In the genomic region with DNA sequence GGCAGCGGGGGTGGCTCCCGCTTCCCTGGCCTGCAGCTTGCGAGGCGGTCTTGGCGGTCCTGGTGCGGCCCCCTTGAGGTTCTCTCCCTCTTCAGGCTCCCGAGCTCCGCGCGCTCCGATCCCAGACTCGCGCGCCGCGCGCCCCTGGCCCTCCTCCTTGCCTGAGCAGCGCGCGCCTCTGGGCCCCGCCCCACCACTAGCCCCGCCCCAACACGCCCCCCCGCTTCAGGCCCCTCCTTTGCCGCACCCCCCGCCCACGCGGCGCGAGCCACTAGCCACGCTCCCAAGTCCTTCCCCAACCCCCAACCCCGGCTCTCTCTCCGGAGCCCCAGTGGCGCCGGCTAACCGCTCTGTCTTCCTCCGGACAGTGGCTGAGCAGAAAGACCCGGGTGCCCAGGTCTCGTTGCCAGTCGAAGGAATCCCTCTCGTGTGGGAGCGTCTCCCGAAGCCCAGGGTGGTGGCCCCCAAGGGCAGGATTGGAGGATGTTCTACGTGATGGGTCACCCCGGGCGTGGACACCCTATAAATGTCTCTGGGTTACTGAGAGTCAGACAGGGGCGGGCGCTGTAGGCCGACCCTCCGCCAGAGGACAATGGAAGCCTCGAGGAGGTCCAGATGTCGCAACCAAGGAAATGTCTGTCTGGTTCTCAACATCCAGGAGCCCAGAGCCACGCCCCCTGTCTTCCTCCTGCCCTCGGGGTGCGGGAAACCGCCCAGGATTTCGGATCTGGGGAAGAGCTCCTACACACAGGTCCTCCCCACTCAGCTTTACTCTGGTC, we compare ENCODE assay signal across 8 mouse cellular contexts. TPM values are rescaled to one million over a fixed set of nuclear protein-coding genes. Genes with fewer than 3 reads are reported as not detected.
DNase-seq lines count a peak whose midpoint lies in the region; ATAC-seq and TF ChIP-seq lines count a peak whose summit lies in the region.

No protein-coding gene starts in this region.

- TF ChIP-seq POLR2A in testis, adult 2 months (IDR thresholded peaks at IDR 0.05; ENCODE audit: control insufficient read depth, low read depth, low read length): no peak

- TF ChIP-seq CTCF in liver, postnatal 0 days (IDR thresholded peaks at IDR 0.05; ENCODE audit: low read depth): no peak
- no peak for TF ChIP-seq CTCF in testis, adult 2 months (IDR thresholded peaks at IDR 0.05; ENCODE audit: control insufficient read depth, insufficient read depth, insufficient replicate concordance, low read depth, low read length)

- no peaks in the 10 kb centered on the region for H3K9me3 ChIP-seq in forebrain, embryonic 14.5 days (replicated peaks; ENCODE audit: control insufficient read depth, low read length)
- no peaks in the 10 kb centered on the region for H3K9me3 ChIP-seq in liver, postnatal 0 days (ENCODE audit: low read length)
- no peaks in the 10 kb centered on the region for H3K9me3 ChIP-seq in neural tube, embryonic 13.5 days

- ATAC-seq in forebrain, embryonic 14.5 days: peak; percentile 91
- peak; percentile 87 for ATAC-seq in liver, postnatal 0 days
- ATAC-seq in neural tube, embryonic 13.5 days (ENCODE audit: low read depth): peak; percentile 86

- peaks cover 3% of the 10 kb centered on the region; the same call in 1 of the 2 replicates for H3K36me3 ChIP-seq in forebrain, embryonic 14.5 days (ENCODE audit: control insufficient read depth, insufficient read depth, low read length)
- H3K36me3 ChIP-seq in liver, postnatal 0 days (replicated peaks; ENCODE audit: insufficient read depth, low read length): no peaks in the 10 kb centered on the region
- H3K36me3 ChIP-seq in neural tube, embryonic 13.5 days: peaks cover 1% of the 10 kb centered on the region
- H3K36me3 ChIP-seq in testis, adult 2 months (ENCODE audit: control insufficient read depth, insufficient read depth, low read length): no peaks in the 10 kb centered on the region

- no peaks in the 10 kb centered on the region for H3K27me3 ChIP-seq in forebrain, embryonic 14.5 days (replicated peaks; ENCODE audit: control insufficient read depth, insufficient read depth, low read length)
- H3K27me3 ChIP-seq in liver, postnatal 0 days (ENCODE audit: insufficient read depth, low read length): no peaks in the 10 kb centered on the region
- no peaks in the 10 kb centered on the region for H3K27me3 ChIP-seq in neural tube, embryonic 13.5 days
- H3K27me3 ChIP-seq in testis, adult 2 months (ENCODE audit: control insufficient read depth, insufficient read depth, low read length): no peaks in the 10 kb centered on the region

- H3K27ac ChIP-seq in brown adipose tissue, adult 24 weeks (replicated peaks; ENCODE audit: low read depth, low read length): peak overlapping the region; percentile 99
- H3K27ac ChIP-seq in forebrain, embryonic 14.5 days (ENCODE audit: low read depth, low read length): peak overlapping the region; percentile 77
- H3K27ac ChIP-seq in liver, postnatal 0 days (ENCODE audit: low read depth): peak overlapping the region; percentile 55
- H3K27ac ChIP-seq in neural tube, embryonic 13.5 days (replicated peaks): peak overlapping the region; percentile 91
- peak overlapping the region; percentile 92 for H3K27ac ChIP-seq in testis, adult 2 months (ENCODE audit: control insufficient read depth, insufficient read depth, low read depth, low read length)

- WGBS in forebrain, embryonic 14.5 days: 0% methylated on average over 53 of the region's 57 CpGs
- WGBS in liver, postnatal 0 days (ENCODE audit: insufficient replicate concordance): under 1% methylated on average over 41 of the region's 57 CpGs
- WGBS in neural tube, embryonic 13.5 days: under 1% methylated on average over 54 of the region's 57 CpGs

- H3K9ac ChIP-seq in forebrain, embryonic 14.5 days (ENCODE audit: low read length): peak overlapping the region; percentile 84
- H3K9ac ChIP-seq in liver, postnatal 0 days (replicated peaks): peak overlapping the region; percentile 73
- H3K9ac ChIP-seq in neural tube, embryonic 13.5 days: peak overlapping the region; percentile 95

- peak overlapping the region; percentile 87 for H3K4me3 ChIP-seq in brown adipose tissue, adult 24 weeks (ENCODE audit: insufficient read depth, low read depth, low read length)
- H3K4me3 ChIP-seq in forebrain, embryonic 14.5 days (ENCODE audit: low read depth, low read length): peak overlapping the region; percentile 78
- peak overlapping the region; percentile 71 for H3K4me3 ChIP-seq in liver, postnatal 0 days (ENCODE audit: low read depth, low read length)
- peak overlapping the region; percentile 90 for H3K4me3 ChIP-seq in neural tube, embryonic 13.5 days
- H3K4me3 ChIP-seq in testis, adult 2 months (ENCODE audit: control insufficient read depth, low read depth, low read length): peak overlapping the region; percentile 86

- no peaks in the 10 kb centered on the region for H3K4me1 ChIP-seq in brown adipose tissue, adult 24 weeks (ENCODE audit: control insufficient read depth, insufficient read depth, insufficient read length, low read length)
- H3K4me1 ChIP-seq in forebrain, embryonic 14.5 days (ENCODE audit: control insufficient read depth, insufficient read depth, low read length): peaks cover 5% of the 10 kb centered on the region
- peaks cover 28% of the 10 kb centered on the region for H3K4me1 ChIP-seq in liver, postnatal 0 days (ENCODE audit: insufficient read depth)
- peaks cover 51% of the 10 kb centered on the region for H3K4me1 ChIP-seq in neural tube, embryonic 13.5 days (replicated peaks)
- H3K4me1 ChIP-seq in testis, adult 2 months (ENCODE audit: control insufficient read depth, insufficient read depth, low read length): peaks cover 29% of the 10 kb centered on the region

- peak overlapping the region; percentile 87 for H3K4me2 ChIP-seq in forebrain, embryonic 14.5 days (ENCODE audit: low read length)
- H3K4me2 ChIP-seq in liver, postnatal 0 days (ENCODE audit: low read depth, low read length): peak overlapping the region; percentile 93
- H3K4me2 ChIP-seq in neural tube, embryonic 13.5 days: peak overlapping the region; percentile 80

- intact Hi-C loops in heart, postnatal 14 days (cut with DNase I): no loop called here

- DNase-seq in CD4-positive helper T cell, adult 2 months (ENCODE audit: low read depth, low spot score): peak; percentile 67
- DNase-seq in forebrain, embryonic 14.5 days (ENCODE audit: low spot score): peak; percentile 91
- peak; percentile 83 to 88 for DNase-seq in heart, postnatal 14 days
- DNase-seq in layer of hippocampus, adult 11-12 months (ENCODE audit: low spot score): peak; percentile 88
- peak; percentile 89 for DNase-seq in liver, postnatal 0 days

- TF ChIP-seq EP300 in liver, postnatal 0 days (IDR thresholded peaks at IDR 0.05; ENCODE audit: low read depth): no peak

RNA-seq across cellular contexts. Expression of gene Sh2b2, which starts 1.4 kb away (rescaled TPM):
- polyA plus RNA-seq in brown adipose tissue, adult 24 weeks (2012; ENCODE audit: insufficient read depth, insufficient read length, missing spikeins): 67.4 and 106 TPM in 2 replicates
- polyA plus RNA-seq in forebrain, embryonic 14.5 days (2014; fragmentation: Nextera tagmentation; extraction: Ambion mirVana): 16.5 and 22.6 TPM in 2 replicates
- 1 to 10 TPM; 1.6 TPM for total RNA-seq in heart, postnatal 14 days (2021)
- 1.3 and 1.7 TPM in 2 replicates for polyA plus RNA-seq in liver, postnatal 0 days (2015; fragmentation: Nextera tagmentation; extraction: Ambion mirVana)
- polyA plus RNA-seq in neural tube, embryonic 13.5 days (2015; fragmentation: Nextera tagmentation; extraction: Ambion mirVana): 24.9 and 26.4 TPM in 2 replicates
- polyA plus RNA-seq in testis, adult 2 months (2012; rRNA removed): 2.0 and 2.3 TPM in 2 replicates

RNA-seq across cellular contexts. Expression of gene Prkrip1, which starts 46.2 kb away (rescaled TPM):
- 38.5 and 40.6 TPM in 2 replicates for polyA plus RNA-seq in brown adipose tissue, adult 24 weeks (2012; ENCODE audit: insufficient read depth, insufficient read length, missing spikeins)
- polyA plus RNA-seq in forebrain, embryonic 14.5 days (2014; fragmentation: Nextera tagmentation; extraction: Ambion mirVana): 66.2 and 69.4 TPM in 2 replicates
- total RNA-seq in heart, postnatal 14 days (2021): 10 to 100 TPM; 20.3 to 21.7 TPM
- 19.6 and 19.9 TPM in 2 replicates for polyA plus RNA-seq in liver, postnatal 0 days (2015; fragmentation: Nextera tagmentation; extraction: Ambion mirVana)
- 58.8 and 69.0 TPM in 2 replicates for polyA plus RNA-seq in neural tube, embryonic 13.5 days (2015; fragmentation: Nextera tagmentation; extraction: Ambion mirVana)
- 26.0 and 27.9 TPM in 2 replicates for polyA plus RNA-seq in testis, adult 2 months (2012; rRNA removed)

Comparison
In these comparisons a context has a peak if more than half of its experiments do, and no peak if none do; other contexts are left out.
1. Peak in every context shown above with its lines: DNase-seq, ATAC-seq, H3K4me3 ChIP-seq and H3K27ac ChIP-seq.